Mouse (Mus musculus) heart, postnatal 36 days (tissue): Measurements from ENCODE around the gene B3galt1. TPM values are rescaled to one million over a fixed set of nuclear protein-coding genes. Genes with fewer than 3 reads are reported as not detected.

Source experiments
- DNase-seq, 2 experiments: peaks; one replicate each; pipeline ENCODE4 v3.0.0; 2021 to 2022
- intact Hi-C: fragments of 180-260 bp; cut with DNase I; formaldehyde crosslinking; loops from one replicate; pipeline ENCODE4 v1.15.1; 2025
- total RNA-seq, 2 experiments: library from RNA; stranded (reverse); gene quantifications; 2 replicates each; pipeline ENCODE4 v1.2.3; 2021

B3galt1 gene
- total RNA-seq, 2 experiments from 2014 or later, result 1.4 to 3.5 TPM

DNA sequence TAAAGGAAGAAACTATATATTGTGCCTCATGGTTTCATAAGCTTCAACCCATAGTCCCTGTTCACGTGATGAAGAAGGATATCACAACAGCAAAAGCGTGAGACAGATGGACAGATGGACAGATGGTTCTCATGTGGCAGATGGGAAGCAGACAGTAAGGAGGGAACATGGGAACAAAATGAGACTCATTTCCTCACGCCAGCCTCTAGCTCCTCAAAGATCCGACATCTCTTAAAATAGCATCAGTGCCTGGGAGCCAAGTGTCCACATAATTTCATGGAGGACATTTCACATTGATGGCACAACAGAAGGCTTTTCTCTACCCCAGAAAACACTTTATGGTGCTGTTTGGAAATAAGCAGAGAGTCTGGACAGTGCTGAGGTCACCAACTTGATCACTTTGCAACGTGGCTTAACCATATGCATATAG lies 454.6 kb downstream of the B3galt1 start:
- intact Hi-C loops, result no loop called here
- DNase-seq, result no peak

DNA sequence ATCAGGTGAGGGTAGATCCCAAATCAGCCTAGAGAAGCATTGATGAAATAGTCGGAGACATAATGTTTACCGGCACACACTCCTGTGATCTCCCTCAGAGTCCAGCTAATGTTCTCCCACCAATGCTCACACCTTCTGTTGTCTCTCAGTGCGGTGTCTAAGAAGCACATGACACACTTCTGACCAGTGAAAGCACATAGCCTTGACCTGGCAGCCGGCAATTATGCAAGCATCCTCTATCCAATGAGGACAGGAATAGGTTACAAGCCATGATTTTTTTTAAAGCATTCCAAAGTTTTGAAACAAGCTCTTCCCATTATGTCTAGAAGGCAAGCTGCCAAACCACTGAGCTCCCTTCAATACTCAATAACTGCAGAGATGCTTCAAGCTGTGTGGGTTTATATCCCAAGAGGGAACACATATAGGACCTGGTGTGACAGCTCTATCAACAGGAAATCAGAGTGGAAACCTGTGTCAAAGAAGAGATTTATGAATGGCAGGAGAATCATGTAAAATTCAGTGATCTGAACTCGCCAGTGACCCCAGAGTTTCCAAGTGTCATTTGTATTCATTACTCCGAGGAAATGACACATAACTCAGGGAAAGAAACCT lies 456.0 kb downstream of the B3galt1 start:
- intact Hi-C loops, result no loop called here
- no peak for DNase-seq

DNA sequence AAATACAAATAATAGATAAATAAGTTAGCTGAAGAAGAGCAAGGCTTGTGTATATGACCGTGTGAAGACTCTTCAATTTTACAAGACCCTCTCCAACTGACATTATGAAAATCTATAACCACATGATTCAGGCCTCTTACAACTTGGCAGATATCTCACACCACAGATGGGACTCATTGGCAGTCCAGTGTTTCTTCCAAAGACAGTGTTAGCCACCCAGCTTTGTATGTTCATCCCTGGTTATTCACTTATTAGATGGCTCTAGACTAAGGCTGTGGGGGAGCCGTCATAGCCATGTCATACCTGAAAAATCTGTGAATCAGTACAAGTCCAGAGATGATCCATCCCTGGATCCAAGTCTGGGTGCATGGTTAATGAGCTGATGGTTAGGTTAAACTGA lies 463.1 kb downstream of the B3galt1 start:
- no peak for DNase-seq
- intact Hi-C loops, result no loop called here

- DNase-seq, result no peak
- intact Hi-C loops, result no loop called here
Observed at GRCm38 (mm10) chr2:68034711-68035110, 469.0 kb downstream of the B3galt1 start.

- intact Hi-C loops, result no loop called here
- no peak for DNase-seq
Observed at GRCm38 (mm10) chr2:68040752-68041151, 475.1 kb downstream of the B3galt1 start.

GRCm38 (mm10) chr2:68052481-68052880 lies 486.8 kb downstream of the B3galt1 start:
- intact Hi-C loops, result no loop called here
- DNase-seq, result no peak

DNA sequence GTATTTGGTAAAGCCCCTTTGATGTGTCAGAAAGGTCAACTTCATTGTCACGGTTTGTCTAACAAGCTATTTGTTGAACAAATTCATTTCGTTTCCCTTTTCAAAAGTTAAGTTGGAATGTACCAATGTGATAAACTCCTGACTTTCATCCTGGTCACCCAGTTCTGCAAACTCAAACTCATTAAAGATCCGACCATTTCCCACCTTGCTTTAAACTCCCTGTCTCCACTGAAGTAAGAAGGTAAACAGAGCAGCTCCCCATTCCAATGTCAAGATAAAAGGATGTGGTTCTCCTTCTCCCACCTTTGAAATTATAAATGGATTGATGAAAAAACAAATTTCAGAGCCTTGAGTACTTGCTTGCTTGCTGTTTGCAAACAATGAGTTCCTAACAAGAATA lies 487.6 kb downstream of the B3galt1 start:
- no peak for DNase-seq
- intact Hi-C loops, result no loop called here

- intact Hi-C loops, result no loop called here
- DNase-seq, result no peak
Observed at GRCm38 (mm10) chr2:68061341-68061740, 495.7 kb downstream of the B3galt1 start.

GRCm38 (mm10) chr2:68079426-68080360 lies 514.0 kb downstream of the B3galt1 start:
- no peak for DNase-seq
- intact Hi-C loops, result no loop called here

DNA sequence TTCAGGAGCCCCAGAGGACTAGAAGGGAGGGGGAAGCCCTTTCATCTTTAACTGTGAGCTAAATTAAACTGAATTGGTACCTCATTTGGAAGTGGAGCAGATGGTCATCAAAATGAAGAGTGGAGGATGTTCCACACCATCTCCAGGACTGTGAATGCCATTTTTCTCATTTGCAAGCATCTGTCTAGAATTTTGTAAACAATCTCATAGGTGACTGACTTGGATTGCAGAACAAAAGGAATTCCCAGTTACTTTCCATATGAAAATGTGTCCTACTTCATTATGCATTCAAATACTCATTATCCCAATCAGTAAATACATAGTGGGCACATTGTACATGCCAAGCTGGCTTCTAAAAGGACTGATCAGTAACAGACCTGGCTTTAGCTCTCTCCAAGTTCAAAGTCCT lies 515.2 kb downstream of the B3galt1 start:
- intact Hi-C loops, result no loop called here
- no peak for DNase-seq

GRCm38 (mm10) chr2:68084483-68084882 lies 518.8 kb downstream of the B3galt1 start:
- no peak for DNase-seq
- intact Hi-C loops, result no loop called here

DNA sequence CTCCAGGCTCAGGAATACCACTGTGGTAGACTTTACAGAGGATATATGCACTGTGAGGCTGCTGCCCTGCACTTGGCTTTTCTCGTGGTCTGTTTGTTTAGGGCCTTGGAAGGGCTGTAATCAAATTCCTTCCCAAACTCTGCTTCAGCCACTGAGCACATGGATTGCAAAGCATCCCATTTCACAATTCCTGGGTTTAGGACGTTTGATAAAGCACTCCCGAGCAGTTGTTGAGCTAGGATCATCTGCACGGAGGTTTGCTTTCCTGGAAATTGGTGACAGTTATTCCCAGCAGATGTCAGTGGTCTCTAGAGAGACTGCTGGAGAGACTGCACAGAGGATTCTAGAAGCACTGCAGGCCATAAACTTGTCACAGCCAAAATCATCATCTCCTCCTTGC lies 520.4 kb downstream of the B3galt1 start:
- intact Hi-C loops, result no loop called here
- no peak for DNase-seq

DNA sequence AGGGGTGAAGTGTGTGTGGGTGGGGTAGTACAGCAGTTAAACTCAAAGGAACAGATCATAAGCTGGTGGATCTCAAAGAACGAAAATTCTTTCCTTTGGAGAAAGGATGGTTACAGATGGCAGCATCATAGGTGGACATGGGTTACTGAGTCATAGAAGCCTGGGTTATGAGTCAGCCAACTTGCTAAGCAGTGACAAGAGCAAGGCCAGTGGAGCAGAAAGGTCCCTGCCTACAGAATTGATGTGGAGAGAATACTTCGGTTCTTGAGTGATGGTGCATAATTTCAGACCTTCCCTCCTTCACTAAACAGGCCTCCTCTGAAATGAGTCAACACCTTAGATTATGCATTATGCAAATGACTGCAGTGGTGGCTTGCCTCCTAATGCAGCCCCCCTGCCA lies 525.9 kb downstream of the B3galt1 start:
- no peak for DNase-seq
- intact Hi-C loops, result no loop called here

DNA sequence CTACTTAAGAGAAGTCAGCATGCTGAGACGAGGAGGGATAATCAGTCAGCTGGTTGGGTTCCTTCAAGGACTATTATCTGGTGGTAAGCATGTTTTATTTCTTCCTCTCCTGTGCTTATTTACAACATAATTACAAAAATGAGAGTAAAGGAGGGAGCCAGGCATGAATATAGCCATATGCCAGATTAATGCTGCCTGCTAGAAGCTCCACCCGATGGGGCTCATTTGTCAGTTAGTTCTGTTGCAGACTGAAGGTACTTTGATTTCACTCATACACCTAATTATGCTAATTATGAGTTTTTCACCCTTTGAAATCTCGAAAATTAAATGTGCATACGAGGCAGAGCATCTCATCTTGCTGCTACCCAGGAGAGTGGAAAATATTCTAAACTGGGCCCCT lies 539.0 kb downstream of the B3galt1 start:
- intact Hi-C loops, result no loop called here
- no peak for DNase-seq

DNA sequence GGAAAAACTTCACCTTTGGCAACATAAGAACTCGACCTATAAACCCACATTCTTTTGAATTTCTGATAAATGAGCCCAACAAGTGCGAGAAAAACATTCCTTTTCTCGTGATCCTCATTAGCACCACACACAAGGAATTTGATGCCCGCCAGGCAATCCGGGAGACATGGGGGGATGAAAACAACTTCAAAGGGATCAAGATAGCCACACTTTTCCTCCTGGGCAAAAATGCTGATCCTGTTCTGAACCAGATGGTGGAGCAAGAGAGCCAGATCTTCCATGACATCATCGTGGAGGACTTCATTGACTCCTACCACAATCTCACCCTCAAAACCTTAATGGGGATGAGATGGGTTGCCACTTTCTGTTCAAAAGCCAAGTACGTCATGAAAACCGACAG lies 552.4 kb downstream of the B3galt1 start:
- DNase-seq, result no peak
- intact Hi-C loops, result no loop called here

DNA sequence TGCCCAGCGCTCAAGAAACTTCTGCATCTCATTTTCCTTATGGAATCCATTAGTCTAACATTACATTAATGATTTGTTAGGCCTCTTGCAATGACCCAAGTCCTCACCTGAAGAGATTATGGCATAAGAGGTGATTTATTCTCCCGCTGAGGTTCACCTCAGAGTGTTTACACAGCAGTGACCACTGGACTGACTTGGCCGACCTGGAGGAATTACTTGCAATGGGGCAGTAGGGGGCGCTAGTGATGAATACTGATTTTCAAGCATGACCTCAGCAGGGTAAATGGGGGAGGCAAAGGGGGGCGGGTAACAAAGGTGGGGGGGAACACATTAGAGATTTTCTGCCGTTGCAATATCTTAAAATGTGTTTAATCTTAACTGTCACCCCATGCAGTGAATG lies 559.1 kb downstream of the B3galt1 start:
- DNase-seq, result no peak
- intact Hi-C loops, result loop anchor here (5.0 kb wide), 1 partner anchor 223 kb away; no protein-coding TSS in a partner anchor

DNA sequence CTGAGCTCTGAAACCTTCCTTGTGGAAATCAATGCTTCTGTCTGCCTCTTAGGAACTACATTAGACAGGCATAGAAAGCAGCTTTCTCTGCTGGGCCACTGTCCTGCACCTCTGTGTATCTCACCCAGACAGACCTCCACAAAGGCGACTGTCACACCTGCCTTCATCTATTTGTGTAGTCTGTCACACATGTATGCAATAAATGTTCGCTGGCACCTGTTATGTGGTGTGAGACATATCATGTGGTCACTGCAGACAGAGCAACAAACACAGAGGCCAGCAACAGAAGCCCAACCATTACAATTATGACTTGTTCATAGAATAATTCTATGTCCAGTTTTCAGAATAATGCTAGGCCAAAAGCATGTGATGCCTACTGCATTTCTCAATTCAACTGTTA lies 575.4 kb downstream of the B3galt1 start:
- no peak for DNase-seq
- intact Hi-C loops, result no loop called here

- intact Hi-C loops, result no loop called here
- no peak for DNase-seq
Observed at GRCm38 (mm10) chr2:68143292-68143691, 577.6 kb downstream of the B3galt1 start.

- intact Hi-C loops, result no loop called here
- DNase-seq, result no peak
Observed at GRCm38 (mm10) chr2:68159751-68160150, 594.1 kb downstream of the B3galt1 start.

- no peak for DNase-seq
- intact Hi-C loops, result no loop called here
Observed at GRCm38 (mm10) chr2:68160566-68160965, 594.9 kb downstream of the B3galt1 start.

DNA sequence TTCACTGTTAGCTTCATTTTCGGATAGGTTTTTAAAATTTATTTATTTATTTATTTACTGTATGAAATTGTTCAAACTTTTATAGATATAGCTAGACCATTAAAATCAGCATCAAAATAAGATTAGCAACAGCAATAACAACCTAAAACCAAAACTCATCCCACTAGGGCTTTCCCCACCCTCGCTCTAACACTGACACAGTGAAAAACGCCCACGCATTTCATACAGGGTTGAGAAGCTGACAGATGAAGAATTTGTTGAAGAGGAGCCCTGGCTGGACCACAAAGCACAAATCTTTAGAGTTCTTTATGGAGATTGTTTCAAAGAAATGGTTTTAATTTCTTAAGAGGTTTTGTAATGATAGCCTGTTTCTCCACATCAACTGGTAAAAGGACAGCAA lies 596.3 kb downstream of the B3galt1 start:
- intact Hi-C loops, result no loop called here
- DNase-seq, result no peak

DNA sequence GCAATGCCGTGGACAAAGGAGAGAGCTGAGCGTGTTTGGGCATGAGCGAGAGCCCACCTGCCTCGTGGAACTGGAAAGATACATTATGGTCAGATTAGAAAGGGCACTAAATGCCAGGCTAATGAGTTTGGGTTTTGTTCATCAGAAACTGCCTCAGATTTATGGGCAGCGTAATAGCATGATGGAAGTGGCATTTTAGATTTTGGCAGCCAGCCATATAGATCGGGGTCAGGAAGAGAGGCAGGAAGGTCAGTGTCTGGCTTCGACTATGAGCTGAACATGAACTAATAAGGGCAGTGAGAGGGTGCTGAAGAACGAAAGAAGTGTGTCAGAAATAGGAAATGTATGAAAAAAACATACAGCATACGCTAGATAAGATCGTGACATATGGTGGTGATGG lies 605.6 kb downstream of the B3galt1 start:
- DNase-seq, result no peak
- intact Hi-C loops, result no loop called here
